Mouse (Mus musculus): ENCODE measurements at regions not wholly inside any gene's neighbourhood (a gene's known extent, or its start where the extent isn't known, plus 50 kb on each side); places are given as distances from the start of the nearest gene placed in this dataset.

DNA sequence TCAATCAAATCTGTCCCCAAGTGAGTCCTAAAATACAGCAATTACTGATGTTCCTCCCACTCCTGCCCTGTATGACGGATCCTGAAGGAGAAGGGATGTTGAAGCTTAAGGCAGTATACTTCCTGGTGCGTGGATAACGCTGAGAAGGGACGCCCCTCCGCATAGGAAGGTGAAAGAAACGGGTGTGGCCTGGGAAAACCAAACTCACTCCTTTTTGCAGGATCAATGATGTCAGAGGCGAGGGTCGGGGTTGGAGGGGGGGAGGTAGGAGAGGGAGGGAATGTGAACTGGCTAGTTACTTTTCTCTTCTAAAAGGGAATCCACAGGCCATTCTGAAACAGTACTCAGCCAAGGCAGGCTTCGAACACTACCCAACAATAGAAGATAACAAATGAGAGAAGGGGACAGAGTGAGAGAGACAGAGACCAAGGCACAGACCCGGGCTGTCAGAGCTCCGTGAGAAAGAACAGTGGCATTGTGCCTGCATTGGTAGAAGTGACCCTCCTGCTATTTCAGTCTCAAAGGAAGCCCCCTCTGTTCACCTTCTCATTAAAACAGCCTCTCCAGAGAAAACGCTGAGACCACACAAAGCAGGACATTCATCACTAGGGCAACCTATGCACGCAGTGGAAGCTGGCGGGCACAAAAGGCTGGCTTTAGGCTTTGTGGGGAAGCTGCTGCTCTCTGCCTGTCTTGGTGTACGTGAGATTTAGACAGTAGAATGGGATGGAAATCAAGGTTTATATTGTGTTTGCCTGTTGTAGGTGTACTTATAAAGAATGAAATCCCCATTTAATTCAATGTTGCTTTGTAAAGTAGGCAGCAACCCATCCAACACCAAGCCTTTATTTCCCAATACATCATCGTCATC is 121.3 kb downstream of the D1Ertd622e start:
- Histone ChIP-seq H3K36me3 (ENCODE audit: control insufficient read depth in 1 of 2, insufficient read depth in 2 of 2, low read length in 2 of 2) (no peaks in the 10 kb centered on the region), H3K27me3 (ENCODE audit: control insufficient read depth in 1 of 2, insufficient read depth in 2 of 2, low read length in 2 of 2) (peaks cover 0 to 1% of the 10 kb centered on the region in 2 experiments; a peak in 2 of 4 replicates), H3K79me2 (ENCODE audit: control insufficient read depth, insufficient read depth, low read length, poor library complexity) (no peaks in the 10 kb centered on the region), H3K4me1 (ENCODE audit: control insufficient read depth in 1 of 2, insufficient read depth in 2 of 2, low read length in 2 of 2) (no peaks in the 10 kb centered on the region), H3K4me3 (ENCODE audit: control insufficient read depth in 1 of 2, insufficient read depth in 1 of 2, low read depth in 2 of 2, low read length in 2 of 2) (no peak overlapping the region), H3K27ac (ENCODE audit: control insufficient read depth, low read depth, low read length) (no peak overlapping the region), H3K9ac (ENCODE audit: control insufficient read depth, low read depth, low read length, poor library complexity, severe bottlenecking) (no peak overlapping the region), H3K9me3 (replicated peaks; ENCODE audit: insufficient read depth, low read length) (no peaks in the 10 kb centered on the region)
- DNase-seq (ENCODE audit: low read depth, low spot score) = no peak
- no peak for TF ChIP-seq UBTF (IDR thresholded peaks at IDR 0.05; ENCODE audit: borderline replicate concordance, insufficient read depth, low read depth, low read length)
- TF ChIP-seq MAZ (IDR thresholded peaks at IDR 0.05; ENCODE audit: low read depth, low read length) = no peak
- TF ChIP-seq MEF2A (IDR thresholded peaks at IDR 0.05; ENCODE audit: extremely low read depth, insufficient replicate concordance, low read depth, low read length, poor library complexity, severe bottlenecking) = no peak
- no peak for TF ChIP-seq SMC3 (IDR thresholded peaks at IDR 0.05; ENCODE audit: low read depth, low read length)
- TF ChIP-seq RAD21 (IDR thresholded peaks at IDR 0.05; ENCODE audit: low read depth, low read length) = no peak
- no peak for TF ChIP-seq HCFC1 (IDR thresholded peaks at IDR 0.05; ENCODE audit: low read depth, low read length)
- no peak for TF ChIP-seq MYB (IDR thresholded peaks at IDR 0.05; ENCODE audit: low read depth, low read length)
- TF ChIP-seq TBP (IDR thresholded peaks at IDR 0.05; ENCODE audit: low read depth, low read length) = no peak
- no peak for TF ChIP-seq POLR2AphosphoS5 (IDR thresholded peaks at IDR 0.05; ENCODE audit: borderline replicate concordance, low read depth, low read length)
- TF ChIP-seq USF1 (IDR thresholded peaks at IDR 0.05; ENCODE audit: low read depth, low read length) = no peak
- TF ChIP-seq USF2 (IDR thresholded peaks at IDR 0.05; ENCODE audit: borderline replicate concordance in 1 of 2, insufficient read depth in 1 of 2, low read depth in 1 of 2, low read length in 2 of 2) = no peak
- no peak for TF ChIP-seq TAL1 (IDR thresholded peaks at IDR 0.05; ENCODE audit: low read length)
- no peak for TF ChIP-seq MAX (IDR thresholded peaks at IDR 0.05; ENCODE audit: low read length)
- no peak for TF ChIP-seq TCF12 (IDR thresholded peaks at IDR 0.05; ENCODE audit: low read depth, low read length)
- TF ChIP-seq MYC (IDR thresholded peaks at IDR 0.05; ENCODE audit: low read depth, low read length) = no peak
- TF ChIP-seq KAT2A (conservative IDR thresholded peaks at IDR 0.05; ENCODE audit: low read depth, low read length) = no peak

GRCm38 (mm10) chr1:97496915-97497314 is 165.0 kb downstream of the D1Ertd622e start:
- Histone ChIP-seq H3K27me3 (ENCODE audit: control insufficient read depth in 1 of 2, insufficient read depth in 2 of 2, low read length in 2 of 2) (no peaks in the 10 kb centered on the region), H3K4me3 (ENCODE audit: control insufficient read depth in 1 of 2, insufficient read depth in 1 of 2, low read depth in 2 of 2, low read length in 2 of 2) (no peak overlapping the region), H3K9me3 (replicated peaks; ENCODE audit: insufficient read depth, low read length) (no peaks in the 10 kb centered on the region), H3K27ac (ENCODE audit: control insufficient read depth, low read depth, low read length) (no peak overlapping the region), H3K9ac (ENCODE audit: control insufficient read depth, low read depth, low read length, poor library complexity, severe bottlenecking) (no peak overlapping the region), H3K36me3 (ENCODE audit: control insufficient read depth in 1 of 2, insufficient read depth in 2 of 2, low read length in 2 of 2) (no peaks in the 10 kb centered on the region), H3K79me2 (ENCODE audit: control insufficient read depth, insufficient read depth, low read length, poor library complexity) (no peaks in the 10 kb centered on the region), H3K4me1 (ENCODE audit: control insufficient read depth in 1 of 2, insufficient read depth in 2 of 2, low read length in 2 of 2) (no peaks in the 10 kb centered on the region)
- no peak for DNase-seq (ENCODE audit: low read depth, low spot score)
- TF ChIP-seq MAZ (IDR thresholded peaks at IDR 0.05; ENCODE audit: low read depth, low read length) (no peak), POLR2AphosphoS2 (IDR thresholded peaks at IDR 0.05; ENCODE audit: low read length) (no peak), RAD21 (IDR thresholded peaks at IDR 0.05; ENCODE audit: low read depth, low read length) (peak; percentile 31), GABPA (IDR thresholded peaks at IDR 0.05; ENCODE audit: low read depth, low read length) (no peak), ZC3H11A (IDR thresholded peaks at IDR 0.05; ENCODE audit: low read depth, low read length) (peak; percentile 11; the same call in 1 of the 2 replicates), USF1 (IDR thresholded peaks at IDR 0.05; ENCODE audit: low read depth, low read length) (no peak)
